Comparison of ENCODE assay signal across 1 mouse cellular context in the genomic region with DNA sequence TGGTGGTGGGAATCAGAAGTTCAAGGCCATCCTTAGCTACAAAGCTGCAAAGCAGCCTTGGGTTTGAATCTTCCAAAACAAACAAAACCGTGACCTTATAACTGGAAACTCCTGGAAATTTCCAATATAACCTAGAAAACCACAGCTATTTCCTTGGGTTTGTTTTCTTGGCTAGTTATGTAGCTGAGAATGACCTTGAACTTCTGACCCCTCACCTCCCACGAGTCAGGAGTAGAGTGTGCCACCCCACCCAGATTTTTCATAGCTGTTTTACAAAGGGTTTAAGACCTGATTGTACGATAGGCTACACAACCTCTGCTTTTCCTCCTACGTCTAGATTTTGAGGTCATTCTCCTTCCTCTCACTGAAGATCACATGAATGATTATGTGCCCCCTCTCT.
TF ChIP-seq lines count a peak whose summit lies in the region.

No protein-coding gene starts in this region.

TF ChIP-seq in ES-E14, 5 proteins besides CTCF, POLR2A, EP300 and RAD21:
- TF ChIP-seq HCFC1 (IDR thresholded peaks at IDR 0.05; ENCODE audit: borderline replicate concordance, insufficient read depth, low read length) (no peak), ZNF384 (IDR thresholded peaks at IDR 0.05; ENCODE audit: low read depth, low read length) (no peak), MAFK (IDR thresholded peaks at IDR 0.05; ENCODE audit: insufficient read depth, low read depth, low read length) (no peak), CHD2 (IDR thresholded peaks at IDR 0.05; ENCODE audit: low read depth, low read length) (no peak), ZC3H11A (IDR thresholded peaks at IDR 0.05; ENCODE audit: borderline replicate concordance, low read depth, low read length) (no peak)
